Mouse (Mus musculus) retina, postnatal 7 days (tissue): Measurements from ENCODE around the gene Pald1.
A peak's percentile ranks its signal among the peaks of the same experiment; 100 is the strongest.

ENCODE experiments used
- DNase-seq: peaks from one replicate; pipeline ENCODE4 v3.0.0-alpha.2; 2012; ENCODE audit warnings: low read depth, low spot score

The Pald1 gene

DNA sequence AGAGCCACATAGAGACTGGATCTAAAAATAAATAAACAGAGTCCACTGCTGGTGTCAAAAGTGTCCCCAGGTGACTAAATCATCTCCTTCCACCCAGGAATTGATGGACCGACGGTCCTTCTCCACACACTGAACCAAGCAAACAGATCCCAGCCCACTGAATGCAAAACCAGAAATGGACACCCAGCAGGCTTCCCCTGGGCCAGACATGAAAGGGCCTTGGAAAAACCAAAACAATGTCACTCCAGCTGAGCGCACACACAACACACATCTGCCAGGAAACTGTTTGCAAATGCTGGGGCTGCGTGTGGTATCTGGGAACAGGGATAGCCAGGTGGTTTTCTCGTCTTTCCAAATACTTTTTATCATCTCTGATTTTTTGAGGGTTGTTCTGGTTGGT is 13.6 kb downstream of the Pald1 start:
- no peak for DNase-seq

DNA sequence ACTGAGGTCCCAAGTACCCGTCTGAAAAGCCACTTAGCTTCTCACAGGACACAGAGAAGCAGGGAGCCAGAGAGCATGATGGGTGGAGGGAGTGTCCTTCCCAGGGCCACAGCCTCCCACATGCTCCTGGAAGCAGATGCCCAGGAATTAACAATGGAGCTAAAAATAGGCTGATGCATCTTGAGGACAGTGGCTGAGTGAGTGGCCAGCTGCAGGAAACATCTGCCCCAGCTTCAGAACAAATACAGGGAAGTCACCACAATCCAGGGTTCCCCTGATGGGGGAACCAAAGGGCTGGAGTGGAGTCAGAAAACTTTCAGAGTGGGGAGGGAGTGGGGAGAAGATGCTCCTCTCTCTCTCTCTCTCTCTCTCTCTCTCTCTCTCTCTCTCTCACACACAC is 17.4 kb downstream of the Pald1 start:
- no peak for DNase-seq

DNA sequence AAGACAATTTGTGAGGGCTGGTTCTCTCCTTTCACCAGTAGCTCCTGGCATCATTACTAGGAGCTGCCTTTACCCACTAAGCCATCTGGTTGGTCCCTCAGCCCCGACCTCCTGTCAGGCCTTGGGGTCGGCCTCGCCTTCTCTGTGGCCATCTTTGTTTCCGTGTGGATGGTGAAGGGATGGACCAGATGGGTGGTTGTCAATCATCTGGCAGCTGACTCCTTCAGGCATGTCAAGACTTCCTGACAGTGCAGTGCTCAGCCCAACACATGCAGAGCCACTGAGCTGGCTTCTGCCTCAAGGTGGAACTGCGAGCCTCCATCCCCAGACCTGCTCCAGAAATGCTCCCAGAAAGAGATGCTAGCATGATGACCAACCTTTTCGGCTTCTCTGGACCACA is 18.9 kb downstream of the Pald1 start:
- DNase-seq = no peak

DNA sequence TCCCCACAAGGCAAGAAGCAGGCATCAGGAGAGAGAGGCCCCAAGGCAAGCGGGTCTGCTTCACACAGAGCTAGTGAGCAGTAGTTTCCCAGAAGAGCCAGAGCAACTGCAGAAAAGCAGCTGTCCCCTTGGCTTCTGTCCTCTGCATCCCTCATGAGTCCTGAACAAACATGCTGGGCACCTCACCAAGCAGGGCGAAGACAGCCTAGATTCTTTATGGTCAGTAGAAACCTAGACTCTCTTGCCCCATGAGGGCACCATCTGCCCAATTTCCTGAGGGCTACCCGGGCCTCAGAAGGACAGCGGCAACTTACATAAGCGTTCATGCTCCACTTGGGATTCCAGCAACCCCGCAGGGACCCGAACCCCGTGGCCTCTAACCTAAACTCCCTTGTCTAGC is 20.3 kb downstream of the Pald1 start:
- no peak for DNase-seq

DNA sequence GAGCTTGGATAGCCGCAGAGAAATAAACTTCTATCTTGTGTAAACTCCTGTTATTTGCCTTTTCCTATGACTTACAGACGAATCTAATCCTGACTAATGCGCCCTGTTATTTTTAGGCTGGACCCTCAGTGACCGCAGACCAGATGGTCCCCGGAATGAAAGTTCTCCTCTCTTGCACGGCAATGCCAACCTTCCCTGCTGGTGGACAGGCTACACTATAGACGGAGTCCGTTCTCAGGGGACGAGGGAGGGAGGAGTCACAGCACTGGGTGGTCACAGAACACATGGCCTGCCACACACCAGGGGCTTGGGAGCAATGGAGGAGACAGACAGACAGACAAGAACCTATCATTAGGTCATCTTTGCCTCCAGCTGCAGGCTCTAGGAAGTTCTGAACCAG is 20.8 kb downstream of the Pald1 start:
- no peak for DNase-seq

DNA sequence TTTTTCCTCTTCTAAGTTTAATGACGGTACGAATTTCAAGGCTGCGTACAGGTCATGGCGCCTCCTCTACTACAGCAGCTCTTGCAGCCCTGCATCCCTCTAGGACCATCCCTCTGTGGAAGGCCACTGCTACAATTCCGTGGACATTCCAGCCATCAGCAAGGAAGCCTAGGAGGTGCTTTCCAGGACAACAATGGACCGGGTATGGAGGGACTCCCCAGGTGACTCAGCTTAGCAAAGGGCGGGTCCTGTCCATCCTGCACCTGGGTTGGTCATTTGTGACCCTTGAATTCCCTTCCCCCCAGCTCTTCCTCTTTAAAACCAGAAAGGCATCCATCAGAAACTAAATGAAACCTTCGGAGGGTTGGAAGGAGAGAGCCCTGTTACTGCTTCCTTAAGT is 22.7 kb downstream of the Pald1 start:
- no peak for DNase-seq

DNA sequence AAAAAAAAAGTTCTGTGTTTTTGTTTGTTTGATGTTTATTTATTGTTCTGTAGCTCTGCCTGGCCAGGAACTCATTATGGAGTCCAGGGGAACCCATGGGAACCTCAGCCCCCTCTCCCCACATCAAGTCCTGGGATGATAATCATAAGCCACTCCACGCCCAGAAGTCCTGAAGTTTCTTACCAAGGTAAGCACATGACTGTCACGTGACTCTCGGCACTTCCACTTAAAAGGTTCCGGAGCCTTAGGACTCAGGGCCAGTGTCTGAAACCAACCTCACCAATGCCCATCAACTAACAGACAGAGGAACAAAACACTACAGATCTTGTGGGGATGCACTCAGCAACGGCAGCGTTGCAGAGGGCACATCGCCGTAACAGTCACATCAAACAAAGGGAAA is 23.9 kb downstream of the Pald1 start:
- DNase-seq = no peak

DNA sequence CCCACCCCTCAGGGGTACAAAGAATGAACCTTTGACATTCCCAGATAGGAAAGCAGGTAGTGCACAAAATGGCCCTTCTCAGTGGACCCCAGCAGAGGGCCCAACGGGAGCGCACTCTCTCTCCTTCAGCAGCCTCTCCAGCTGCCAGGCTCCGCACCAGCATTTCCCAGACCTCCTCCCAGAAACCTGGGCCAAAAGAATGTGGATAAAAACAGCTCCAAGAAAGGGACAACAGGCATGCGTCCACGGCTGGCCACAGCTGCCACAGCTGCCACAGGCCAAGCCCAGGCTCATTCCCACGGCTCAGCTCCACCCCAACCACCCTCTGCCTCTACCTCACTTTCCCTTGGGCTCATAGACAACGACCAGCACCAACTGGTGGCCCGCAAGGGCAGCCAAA is 25.7 kb downstream of the Pald1 start:
- no peak for DNase-seq

DNA sequence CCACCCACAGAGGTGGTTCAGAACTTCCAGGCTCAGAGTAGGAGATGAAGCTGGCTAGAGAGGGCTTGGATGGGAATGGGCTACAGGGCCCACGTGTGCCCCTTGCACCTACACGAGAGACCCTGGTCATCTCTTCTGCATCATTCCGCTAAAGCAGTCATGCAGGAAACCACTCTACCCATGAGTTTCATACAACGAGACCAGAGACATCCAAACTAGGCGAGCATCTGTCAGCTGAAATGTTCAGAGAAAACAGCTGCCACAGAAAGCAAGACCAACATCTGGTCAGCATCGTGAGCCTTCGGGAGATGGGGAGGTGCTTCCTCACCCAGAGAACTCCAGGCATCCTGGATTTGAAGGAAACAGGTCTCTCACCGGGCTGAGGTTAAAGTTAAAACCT is 26.8 kb downstream of the Pald1 start:
- DNase-seq = no peak

DNA sequence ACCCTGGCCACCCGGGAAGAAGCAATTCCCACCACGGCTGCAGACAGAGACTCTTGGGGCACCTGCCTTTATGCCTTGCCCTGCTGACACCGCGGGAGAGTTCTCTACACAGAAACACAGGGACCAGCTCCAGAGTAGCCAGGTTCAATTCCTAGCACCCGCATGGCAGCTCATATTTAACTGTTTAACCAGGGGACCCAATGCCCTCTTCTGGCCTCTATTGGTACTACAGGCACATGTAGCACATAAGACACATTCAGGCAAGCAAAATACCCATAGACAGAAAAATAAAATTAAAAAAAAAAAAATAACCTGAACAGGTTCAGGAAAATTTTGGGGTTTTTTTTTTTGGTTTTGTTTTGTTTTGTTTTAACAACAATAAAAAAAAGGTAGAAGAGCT is 27.2 kb downstream of the Pald1 start:
- no peak for DNase-seq

DNA sequence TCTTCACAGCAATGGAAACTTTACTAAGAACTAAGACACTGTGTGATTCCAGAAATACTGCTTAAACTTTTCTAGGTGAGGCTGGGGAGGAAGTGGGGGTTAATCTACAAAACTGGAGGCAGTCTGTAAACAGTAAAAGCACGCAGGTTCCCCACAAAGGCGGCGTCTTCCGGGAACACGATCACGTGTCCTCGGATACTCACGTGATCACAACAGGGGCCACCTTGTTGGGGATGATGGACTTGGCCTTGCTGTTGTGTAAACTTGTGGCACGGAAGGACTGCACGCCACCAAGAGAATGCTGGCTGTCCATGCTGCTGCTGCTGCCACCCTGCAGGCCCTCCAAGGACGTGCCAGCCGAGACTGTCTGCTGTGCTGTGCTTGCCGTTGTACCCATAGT is 27.7 kb downstream of the Pald1 start:
- no peak for DNase-seq

DNA sequence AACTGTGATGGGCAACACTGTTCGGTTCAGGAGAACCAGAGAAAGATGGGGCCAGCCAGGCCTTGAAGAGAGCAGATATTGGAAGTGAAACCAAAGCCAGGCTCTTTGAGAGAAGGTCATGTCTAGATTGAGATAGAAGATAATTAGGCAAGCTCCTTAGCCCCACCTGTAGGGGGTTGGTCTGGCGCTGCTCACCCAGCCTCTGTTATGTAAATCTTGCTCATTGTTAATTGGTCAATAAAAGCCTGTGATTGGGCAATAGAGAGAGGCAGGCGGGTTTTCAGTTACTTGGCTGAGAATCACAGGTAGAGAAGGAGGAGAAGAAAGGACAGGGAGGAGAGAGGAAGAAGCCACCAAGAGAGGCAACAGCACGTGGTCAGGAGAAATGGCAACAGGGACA is 32.1 kb downstream of the Pald1 start:
- no peak for DNase-seq

DNA sequence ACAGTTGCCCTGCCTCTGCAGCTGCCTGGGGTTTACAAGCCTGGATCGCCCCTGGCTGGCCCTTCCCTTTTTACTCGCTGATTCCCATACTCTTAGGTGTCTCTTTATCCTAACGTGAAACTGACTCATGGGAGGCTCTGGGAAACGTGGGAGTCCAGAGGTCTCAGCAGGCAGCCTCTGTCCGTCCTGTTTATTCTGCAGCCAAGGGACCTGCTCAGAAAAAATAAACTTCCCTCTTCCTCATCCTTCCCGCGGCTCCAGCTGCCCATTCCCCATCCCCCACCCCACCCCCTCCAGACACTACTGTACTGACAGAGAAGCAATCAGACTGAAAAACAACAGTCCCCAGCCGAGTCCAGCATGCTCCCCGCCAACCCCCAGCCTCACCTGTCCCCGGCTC is 37.0 kb downstream of the Pald1 start:
- no peak for DNase-seq

DNA sequence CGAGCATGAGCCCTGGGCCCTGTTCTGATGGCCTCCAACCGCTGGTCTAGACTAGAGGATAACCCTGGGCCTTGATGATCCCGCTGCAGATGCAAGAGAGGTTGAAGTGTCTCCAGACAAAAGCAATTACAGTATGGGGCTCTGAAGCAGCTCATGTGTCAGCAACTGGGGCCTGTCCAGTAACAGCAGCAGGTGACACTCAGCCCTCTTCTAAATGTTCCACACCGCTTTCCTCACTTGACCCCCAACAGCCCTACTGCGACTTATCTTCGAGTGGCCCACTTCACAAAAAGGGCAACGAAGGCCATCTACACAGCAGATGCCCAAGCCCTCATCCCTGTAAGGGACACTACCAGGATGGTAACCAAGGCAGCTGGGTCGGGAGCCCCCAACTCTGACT is 38.2 kb downstream of the Pald1 start:
- DNase-seq = no peak

DNA sequence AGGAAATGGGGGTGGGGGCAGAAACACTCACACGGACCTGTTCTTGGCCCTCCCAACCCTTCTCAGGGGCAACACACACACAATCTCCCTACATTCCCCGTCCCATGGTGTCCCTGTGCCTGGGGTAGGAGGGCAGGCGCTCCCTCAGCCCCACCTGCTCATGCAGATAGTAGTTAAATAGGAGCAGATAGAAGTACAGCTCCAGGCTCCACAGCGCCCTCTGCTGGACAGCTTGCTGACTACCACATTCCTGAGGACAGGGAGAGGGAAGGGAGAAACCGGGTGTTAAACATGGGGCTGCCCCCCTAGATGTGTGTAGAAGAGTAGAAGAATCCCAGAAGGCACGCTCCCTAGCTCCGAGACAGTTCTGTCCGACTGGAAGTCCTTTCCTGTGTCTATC is 39.4 kb downstream of the Pald1 start:
- DNase-seq = peak; percentile 28

DNA sequence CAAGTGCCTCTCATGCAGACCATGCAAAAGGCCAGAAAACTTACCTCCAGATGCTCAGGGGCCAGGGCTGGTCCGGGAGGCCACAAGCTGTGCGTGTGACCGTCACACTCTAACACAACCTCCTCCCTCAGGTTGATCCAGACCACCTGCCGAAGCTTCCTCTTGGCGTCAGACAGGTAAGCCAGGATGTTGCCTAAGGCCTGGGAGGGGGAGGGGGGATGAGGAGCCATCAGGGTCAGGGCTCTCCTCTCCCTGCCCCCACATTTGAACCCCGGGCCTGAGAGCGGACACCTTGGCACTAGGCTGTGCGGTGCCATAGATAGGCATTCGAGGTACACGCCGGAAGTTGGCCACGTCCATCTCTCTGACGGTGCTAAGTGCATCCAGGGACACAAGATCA is 40.6 kb downstream of the Pald1 start:
- no peak for DNase-seq

DNA sequence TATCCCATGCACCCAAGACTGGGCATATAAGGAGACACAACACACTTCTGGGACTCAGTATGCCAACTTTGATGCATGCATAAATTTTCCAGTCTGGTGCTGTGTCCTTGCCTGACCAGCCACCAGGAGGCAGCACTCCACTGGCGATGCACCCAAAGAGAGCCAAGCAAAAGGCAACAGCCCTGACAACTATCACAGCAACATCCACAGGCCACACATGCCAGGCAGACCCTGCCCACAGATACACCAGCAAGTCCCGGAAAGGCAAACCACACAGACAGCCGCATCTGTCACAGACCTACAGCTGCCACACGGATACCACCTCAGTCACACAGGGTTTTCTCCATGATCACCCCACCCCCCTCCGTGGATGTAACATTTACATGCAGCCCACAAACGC is 41.8 kb downstream of the Pald1 start:
- DNase-seq = peak; percentile 36

DNA sequence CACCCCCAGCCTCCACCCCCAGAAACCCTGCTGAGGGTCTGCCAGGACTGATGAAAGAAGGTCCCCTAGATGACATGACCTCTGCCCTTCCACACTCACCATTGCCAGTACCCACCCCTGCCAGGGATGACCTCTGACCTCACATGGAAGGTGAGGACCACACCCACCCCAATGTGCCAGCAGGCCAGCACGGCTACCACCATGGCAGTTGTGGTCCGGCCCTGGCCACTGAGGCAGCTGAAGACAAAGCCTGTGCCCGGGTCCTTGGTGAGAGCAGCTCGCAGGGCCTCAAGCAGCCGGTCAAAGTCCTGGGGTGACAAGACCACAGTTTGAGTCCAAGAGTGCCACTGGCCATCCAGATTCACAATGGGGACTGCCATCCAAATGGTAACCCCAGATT is 42.3 kb downstream of the Pald1 start:
- DNase-seq = no peak

DNA sequence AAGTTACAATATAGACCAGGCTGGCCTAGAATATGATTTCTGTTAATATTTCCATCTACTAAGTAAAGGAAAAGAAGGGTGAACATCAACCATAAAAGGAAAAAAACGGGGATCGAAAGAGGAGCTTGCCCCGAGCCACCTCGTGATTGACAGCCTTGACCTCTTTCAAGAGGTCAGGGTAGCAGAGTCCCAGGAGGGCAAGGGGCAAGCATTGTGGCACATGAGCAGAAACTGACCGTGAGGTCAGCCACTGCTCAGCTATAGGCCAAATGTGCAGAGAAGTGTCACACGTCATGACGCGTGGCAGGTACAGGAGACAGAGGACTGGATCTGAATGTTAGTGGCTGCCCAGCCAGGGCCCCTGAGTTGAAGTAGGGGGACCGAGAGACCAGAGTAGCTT is 43.1 kb downstream of the Pald1 start:
- no peak for DNase-seq

DNA sequence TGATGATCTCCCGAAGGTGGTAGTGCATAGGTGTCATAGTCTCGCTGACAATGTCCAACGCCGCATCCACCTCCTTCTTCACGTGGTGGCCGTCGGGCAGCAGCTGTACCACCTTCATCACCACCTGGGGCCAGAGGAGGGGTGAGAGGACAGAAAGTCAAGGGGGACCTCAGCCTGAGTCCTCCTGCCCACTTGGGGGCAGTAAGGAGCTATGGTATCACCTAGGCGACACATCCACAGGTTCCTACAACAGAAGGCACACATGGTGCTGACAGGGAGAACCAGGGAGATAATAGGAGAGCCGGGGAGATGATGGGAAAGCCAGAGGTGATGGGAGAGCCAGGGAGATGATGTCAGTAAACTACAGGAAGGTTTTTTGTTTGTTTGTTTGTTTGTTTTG is 44.1 kb downstream of the Pald1 start:
- DNase-seq = no peak

DNA sequence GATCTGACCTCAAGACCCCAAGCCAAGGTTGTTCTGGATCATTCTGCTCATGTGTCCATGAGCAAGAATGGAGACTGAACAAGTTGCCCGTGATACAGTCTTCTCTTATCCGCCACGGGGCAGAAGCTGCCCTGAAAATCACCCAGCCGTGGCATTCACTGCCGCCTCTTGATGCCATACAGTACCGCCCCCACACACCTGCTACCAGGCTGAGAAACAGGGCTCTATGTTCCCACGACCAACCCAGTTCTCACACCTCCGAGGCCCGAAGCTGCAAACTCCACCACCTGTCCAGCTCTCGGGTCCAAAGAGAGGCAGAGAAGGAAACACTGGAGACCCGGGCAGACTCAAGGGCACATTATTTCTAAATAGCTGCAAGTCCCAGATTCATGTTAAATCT is 45.7 kb downstream of the Pald1 start:
- no peak for DNase-seq

DNA sequence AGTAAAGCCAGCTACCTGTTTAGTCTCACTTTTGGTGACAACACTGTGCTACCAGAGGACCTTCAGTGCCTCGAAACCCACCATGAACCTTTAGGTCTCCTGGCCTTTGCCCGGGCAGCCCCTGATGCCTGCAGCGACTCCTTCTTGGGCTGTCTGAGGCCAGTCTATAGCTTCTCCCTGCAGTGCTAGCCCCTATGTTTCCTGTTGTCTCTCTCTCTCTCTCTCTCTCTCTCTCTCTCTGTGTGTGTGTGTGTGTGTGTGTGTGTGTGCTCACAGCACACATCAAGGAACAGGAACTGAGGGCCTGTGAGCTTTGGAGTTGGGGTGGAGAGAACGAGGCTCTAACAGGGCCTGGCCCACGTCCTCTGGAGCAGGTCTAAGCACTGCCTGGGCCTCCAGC is 46.7 kb downstream of the Pald1 start:
- no peak for DNase-seq

DNA sequence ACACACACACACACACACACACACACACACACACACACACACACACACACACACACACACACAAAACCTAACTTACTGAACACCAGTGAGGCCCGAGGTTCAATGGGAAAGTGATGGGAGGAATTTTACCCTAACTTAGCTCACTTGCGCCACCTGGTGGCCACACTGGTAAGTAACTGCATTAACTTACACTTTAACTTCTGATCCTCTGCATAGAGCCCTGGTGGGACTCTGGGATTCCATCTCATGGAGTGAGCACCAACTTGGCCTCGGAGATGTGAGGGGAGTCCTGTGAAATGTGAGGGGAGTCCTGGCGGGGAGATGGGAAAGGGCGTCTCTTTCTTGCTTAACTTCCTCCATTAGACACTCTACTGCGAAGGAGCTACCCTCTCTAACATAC is 47.2 kb downstream of the Pald1 start:
- DNase-seq = peak; percentile 73

DNA sequence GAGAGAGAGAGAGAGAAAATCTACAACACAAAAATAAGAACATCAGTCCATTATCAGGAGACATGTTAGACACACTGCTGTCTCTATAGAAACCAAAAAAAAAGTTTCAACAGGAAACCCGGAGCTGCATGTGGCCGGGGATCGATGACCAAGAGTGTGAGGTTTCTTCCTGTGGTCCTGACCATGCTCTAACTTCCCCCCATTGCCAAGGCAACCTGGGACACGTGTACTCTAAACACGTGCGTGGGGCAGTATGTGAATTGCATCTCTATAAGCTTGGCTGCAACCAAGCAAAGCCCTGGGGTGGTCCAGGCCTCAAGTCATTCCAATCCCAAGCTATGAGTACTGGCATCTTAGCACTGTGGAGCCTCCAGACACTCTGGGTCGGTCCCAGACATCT is 48.8 kb downstream of the Pald1 start:
- no peak for DNase-seq

DNA sequence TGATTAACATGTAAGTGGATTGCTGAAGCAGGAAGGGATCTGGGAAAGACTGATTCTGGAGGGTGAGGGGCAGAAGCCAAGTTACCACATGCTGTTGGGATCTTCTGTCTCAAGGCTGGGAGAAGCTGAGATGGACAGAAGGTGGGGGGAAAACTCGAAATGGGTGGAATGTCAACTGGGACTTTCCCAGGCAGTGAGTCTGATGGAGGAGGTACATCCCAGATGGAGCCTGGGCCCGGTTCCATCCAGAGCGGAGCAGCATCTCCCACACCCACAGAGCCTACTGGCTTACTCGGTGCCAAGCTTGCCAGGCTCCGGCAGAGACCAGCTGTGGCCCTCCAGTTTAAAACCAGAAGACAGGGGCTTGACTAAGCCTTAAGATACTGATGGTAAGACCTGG is 52.3 kb downstream of the Pald1 start:
- no peak for DNase-seq
